Mouse (Mus musculus): ENCODE data around the gene Traf1.

Traf1 gene

GRCm38 (mm10) chr2:34961481-34962036 lies at the start of gene Traf1:
Gene Traf1 (minus strand): TSS chr2:34961772.
- DNase-seq (ENCODE audit: low spot score in 2 of 2), result peak; percentile 35 to 60

- DNase-seq (ENCODE audit: low spot score in 2 of 2), result no peak
Observed at GRCm38 (mm10) chr2:34998956-34999355, 37.4 kb upstream of the Traf1 start.

DNA sequence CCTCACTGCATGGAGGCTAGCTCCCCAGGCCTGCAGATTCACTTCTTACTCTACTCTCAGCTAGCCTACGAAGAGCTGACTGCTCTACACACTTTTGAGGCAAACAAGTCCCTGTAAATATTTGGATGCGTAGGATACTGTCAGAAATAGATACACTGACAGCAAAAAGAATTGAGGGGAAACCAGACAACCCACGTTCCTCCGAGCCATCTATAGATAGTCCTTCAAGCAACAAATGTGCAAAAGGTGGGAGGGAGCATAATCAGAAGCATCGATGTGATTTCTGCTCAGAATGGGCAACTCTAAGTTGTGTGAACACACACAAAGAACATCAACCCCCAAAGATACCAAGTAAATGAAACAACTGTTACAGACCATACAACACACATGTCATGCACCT lies 34.9 kb upstream of the Traf1 start:
- DNase-seq (ENCODE audit: low spot score in 2 of 2), result no peak

DNA sequence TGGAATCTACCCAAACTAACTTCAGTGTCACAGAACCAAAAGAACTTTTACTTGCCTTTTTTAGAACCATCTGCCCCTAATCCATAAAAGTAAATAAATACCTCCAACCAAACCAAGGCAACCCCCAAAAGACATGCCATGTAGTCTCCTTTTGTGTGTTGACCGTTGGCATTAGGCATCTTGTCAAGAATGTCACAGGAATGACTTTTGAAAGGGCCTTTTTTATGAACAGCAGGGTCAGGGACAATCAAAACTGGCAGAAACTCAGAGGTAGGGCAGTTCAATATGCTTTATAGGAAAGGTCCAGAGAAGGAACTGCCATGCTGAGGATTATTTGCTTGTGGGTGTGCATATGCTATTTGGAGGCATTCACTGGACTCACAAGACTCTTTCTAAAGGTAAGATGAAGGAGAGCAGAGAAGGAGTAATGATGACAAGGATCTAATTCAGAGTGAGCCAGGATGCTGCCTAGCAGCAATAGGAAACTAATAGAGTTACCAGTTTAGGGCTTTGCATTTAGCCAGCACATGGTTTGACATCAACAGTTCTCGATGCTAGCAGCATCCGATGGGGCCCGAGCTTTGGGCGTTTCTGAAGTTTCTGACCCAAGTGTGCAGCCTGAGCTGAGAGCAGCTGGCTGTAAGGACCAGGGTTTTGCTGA lies 32.3 kb upstream of the Traf1 start:
- no peak for DNase-seq (ENCODE audit: low spot score in 2 of 2)

DNA sequence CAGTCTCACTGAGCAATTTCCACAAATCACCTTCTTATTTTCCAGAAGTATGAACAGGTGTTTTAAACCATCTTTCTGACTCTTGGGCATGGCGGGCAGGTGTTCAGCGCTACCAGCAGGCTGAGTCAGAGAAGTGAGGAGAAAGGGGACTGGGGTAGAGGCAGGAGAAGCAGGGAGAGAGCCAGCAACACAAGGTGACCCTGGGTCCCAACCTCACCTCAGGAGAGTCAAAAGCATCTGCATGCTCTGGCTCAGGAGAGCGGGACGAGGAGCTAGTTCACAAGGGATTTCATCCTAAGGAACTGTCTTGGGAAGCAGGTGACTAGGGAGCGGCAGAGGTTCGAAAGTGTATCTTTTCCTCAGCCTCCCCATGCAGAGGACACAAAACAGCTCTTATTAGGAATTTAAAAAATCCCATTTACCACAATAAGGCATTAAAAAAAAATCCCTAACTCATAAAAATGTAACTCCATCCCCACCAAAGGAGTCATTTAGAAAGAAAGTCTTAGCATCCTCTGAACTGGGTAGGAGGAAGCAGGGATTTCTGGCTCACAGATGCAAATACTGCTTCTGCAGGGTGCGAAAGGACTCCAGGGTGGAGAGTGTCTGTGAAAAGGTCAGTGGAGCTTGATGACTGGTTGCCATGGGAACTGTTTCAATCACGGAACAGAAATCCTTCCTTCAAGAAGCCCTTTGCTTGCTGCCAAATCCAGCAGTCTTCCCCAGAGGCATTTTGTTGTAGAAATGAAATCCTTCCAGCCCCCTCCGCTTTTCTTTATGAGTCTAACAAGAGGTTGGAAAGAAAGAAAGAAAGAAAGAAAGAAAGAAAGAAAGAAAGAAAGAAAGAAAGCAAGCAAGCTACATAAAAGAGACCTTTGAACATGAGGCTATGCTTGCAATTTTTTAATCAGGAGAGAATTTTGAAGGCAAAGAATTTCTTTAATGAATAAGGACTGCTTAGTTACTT lies 31.4 kb upstream of the Traf1 start:
- no peak for DNase-seq (ENCODE audit: low spot score in 2 of 2)

DNA sequence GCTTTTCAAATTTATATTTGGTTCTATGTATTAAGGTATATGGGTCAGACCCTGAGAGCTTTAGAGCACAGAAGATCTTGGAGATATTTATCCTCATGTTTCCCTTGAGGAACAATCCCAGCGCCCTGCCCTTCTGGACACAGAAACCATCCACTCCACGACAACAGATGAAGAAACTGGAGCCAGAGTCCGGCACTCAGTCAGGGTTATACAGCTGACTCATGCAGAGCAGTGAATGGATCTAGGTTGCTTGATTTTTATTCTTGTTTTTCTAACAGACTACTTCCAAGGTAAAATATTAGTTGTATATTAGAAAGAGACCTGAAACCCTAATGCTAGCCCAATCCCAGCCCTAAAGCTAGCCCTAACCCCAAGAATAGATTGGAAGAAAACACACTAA lies 30.4 kb upstream of the Traf1 start:
- DNase-seq (ENCODE audit: low spot score in 2 of 2), result no peak

DNA sequence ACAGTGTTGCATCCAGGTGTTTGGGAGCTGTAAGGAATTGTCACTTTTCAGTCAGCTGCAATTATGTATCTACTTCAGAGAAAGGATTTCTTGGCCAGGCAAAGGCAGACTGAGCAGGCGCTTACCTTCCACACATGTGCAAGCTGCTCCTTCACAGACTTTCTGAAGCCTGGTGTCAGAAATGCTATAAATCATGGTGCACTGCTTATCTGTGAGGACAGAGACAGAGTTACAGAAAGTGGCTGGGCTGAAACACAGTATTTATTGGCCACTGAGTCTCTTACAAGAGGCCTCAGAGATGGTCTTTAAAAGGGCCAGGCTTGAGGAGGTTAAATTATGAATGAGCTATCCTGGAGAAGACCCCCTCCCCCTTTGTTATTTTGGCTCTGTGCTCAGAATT lies 28.2 kb upstream of the Traf1 start:
- DNase-seq (ENCODE audit: low spot score in 2 of 2), result no peak

DNA sequence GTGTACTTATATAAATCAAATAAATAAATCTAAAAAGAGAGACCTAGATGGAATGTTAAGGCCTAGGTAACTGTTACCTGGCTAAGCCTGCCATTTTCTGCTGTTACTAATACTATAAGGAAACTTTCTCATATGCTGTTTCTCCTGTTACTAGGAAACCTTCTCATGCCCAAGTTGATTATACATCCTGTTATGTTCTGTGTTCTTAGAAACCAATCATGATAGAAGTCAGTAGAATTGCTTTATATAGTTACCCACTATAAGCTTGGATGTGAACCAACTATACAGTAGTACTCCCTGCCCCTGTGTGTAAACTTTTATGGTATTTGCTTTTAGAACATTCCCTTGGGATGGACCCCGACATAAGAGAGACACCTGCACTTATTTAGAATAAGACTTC lies 26.0 kb upstream of the Traf1 start:
- DNase-seq (ENCODE audit: low spot score in 2 of 2), result no peak

- no peak for DNase-seq (ENCODE audit: low spot score in 2 of 2)
Observed at GRCm38 (mm10) chr2:34984885-34985284, 23.3 kb upstream of the Traf1 start.

GRCm38 (mm10) chr2:34982906-34983698 lies 21.5 kb upstream of the Traf1 start:
- DNase-seq (ENCODE audit: low spot score in 2 of 2), result no peak

DNA sequence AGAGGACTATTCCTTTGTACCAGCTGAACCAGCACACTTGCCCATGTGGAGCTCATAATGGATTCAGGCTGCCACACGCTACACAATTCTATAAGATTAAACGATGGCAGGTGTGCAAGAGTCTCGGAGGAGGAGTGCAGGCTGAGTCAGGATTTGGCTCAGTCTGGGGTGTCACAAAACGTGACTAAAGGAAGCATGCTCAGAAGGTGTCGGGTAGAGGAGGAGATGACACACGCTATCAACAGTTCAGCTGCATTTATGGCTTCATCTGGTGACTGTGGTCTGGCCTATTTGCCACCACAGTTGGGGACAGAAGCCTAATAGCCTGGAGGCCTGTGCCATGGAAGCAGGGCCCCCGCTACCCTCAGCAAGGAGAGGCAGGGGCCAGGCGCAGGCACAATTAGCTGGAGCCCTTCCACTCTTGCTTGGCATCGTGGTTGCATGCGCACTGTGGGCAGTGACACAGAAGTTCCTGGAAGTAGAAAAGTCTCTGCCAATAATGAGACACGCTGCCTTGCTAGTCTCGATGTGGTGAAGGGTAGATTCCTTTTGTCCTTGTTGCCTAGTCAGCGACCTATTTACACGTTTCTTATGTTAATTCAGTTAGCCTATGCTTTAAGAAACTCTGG lies 20.6 kb upstream of the Traf1 start:
- no peak for DNase-seq (ENCODE audit: low spot score in 2 of 2)

DNA sequence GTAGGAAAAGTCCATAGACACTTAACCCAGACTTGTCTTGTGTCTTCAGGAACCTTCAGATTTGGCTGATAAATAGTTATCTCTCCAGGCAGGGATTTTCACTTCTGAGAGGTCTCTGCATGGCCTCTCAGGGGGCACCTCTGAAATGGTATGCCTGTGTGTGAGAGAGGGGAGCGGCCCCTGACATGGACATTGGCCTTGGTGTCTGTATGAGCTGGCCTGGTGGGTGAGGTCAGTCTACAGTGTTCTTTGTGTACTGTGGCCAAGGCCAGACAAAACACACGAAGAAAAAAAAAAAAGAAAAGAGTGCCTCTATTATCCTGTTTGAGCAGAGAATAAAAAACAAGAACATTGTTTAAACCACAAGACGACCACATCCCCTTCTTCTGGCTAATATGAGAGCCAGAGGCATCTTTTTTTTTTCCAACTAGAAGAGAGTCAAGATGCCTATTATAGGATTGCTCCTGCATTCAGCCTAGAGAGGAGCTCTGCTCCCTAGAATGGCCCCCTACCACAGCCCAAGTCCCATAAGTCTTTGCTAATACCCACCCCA lies 18.0 kb upstream of the Traf1 start:
- no peak for DNase-seq (ENCODE audit: low spot score in 2 of 2)

- no peak for DNase-seq (ENCODE audit: low spot score in 2 of 2)
Observed at GRCm38 (mm10) chr2:34978226-34978625, 16.7 kb upstream of the Traf1 start.

DNA sequence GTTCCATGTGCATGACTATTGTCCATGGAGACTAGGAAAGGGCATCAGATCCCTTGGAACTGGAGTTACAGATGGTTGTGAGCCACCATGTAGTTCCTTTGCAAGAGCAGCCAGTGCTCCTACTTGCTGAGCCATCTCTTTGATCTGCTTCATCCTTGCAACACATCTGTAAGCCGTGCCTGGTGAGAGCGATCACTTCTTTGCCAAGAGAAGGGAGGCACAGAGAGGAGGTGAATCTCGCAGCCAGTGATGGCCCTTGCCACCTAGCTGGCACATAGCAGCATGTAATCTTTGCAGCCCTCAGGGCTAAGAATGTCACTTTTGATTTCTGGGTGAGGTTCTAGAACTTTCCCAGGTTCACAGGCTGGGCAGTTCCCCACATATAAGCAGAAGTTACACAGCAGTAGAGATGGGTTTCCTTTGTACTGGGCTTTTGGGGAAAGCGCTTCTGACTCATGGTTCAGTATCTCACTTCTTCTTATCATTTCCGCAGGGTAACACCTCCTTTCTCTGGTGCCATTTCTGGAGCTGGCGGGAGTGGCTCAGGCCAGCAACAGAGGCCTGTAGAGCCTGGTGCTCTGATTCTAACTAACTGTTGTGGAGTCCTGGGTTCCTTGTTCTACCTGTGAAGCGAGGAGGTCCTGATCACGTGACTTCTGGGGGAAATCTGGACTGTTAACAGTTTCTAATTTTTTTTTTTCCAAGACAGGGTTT lies 15.5 kb upstream of the Traf1 start:
- no peak for DNase-seq (ENCODE audit: low spot score in 2 of 2)

GRCm38 (mm10) chr2:34976447-34976846 lies 14.9 kb upstream of the Traf1 start:
- DNase-seq (ENCODE audit: low spot score in 2 of 2), result peak in 1 of 2 experiments; percentile 52

DNA sequence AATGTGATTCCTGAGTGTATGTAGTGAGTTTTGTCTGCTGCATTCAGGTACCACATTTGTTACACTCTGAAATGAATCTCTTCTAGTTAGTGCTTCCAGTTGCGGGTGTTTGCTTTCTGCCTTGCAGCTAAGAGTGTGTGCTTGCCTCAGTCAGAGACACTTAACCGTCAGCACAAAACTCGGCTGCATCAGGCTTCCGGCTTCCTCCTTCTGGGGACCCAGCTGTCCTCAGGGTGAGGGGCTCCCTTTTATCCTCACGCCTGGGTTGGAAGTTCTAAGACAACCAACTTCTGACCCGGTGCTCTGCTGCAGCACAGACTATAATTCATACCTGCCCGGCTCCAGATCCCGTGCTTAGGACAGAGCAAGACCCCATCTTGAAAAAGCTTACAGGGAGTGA lies 11.5 kb upstream of the Traf1 start:
- DNase-seq (ENCODE audit: low spot score in 2 of 2), result no peak

DNA sequence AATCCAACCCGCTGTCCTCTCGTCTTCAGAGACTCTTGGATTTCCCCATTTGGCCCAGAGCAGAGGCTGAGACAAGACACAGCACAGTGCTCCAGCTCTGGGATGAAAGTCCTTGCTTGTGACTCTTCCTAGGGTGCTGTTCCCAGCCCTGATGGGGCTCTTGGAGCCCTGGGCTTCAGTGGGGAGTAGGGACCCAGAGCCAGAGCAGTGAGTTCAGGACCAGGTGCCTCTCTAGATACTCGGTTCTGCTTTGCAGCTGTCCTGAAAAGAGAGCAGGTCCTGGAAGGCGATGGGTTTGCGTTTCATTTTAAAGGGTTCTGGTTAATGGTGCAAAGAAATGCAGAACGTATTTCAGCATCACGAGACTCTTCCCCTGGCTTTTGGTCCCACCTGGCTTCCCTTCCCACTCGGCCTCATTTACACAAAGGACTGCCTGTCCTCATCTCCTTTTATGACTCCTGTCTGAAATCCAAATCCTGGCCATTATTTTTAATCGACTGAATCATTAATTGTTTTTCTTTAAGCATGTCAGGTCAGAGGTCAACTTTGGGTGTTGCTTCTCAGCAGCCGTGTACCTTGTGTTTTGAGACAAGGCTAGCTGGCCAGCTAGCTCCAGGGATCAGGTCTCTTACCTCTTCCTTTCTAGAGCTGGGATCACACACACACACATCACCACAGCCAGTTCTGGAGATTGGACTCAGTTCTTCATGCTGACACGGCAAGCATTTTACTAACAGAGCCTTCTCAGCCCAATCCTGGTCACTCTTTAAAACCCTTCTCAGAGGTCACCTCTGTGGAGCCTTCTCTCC lies 9.7 kb upstream of the Traf1 start:
- DNase-seq (ENCODE audit: low spot score in 2 of 2), result no peak

DNA sequence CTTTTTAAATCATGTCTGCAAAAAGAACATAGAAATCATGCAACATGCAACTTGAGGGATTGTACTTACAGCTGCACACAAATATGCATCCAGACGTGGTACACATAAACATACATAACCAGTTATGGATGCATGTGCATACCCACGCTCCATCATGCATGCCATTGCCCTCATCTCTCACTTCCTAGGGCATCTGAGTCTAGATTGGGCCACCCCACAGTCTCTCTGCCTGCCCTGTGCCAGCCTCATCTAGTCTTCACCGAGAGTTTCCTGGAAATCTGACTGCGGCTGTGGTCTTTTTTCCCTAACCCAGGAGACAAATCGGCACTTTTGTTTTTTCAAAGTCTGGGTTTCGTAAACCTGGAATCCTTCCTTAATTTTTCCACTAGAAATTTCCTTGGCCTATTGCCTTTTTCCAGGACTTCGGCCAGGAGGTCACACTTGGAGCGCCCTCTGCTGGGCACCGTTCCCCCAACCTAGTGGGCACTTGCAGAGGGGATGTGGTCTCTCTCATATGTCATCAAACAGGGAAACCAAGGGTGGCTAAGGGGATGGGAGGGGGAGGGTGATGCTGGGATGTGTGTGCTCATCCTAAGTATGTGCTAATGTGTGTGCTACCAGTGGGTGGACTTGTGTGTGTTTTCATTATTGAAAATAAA lies 8.6 kb upstream of the Traf1 start:
- DNase-seq (ENCODE audit: low spot score in 2 of 2), result peak; percentile 61 to 80

DNA sequence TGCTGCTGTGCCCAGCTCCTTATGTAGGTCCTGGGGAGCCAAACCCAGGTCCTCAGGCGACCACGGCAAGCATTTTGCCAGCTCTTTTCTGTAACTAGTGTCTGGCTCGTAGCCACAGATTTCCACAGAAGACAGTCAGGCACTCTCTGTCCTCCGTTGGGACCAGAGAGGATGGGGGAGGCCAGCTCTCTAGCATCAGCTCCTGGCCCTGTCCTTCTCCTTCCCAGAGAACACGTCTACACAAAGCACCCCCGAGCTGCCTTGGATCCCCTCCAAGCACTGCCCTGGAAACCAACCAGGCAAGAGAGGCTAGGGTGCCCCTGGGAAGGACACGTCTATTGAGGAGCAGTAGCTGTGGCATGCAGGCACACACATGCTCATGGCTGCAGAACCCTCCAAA lies 7.6 kb upstream of the Traf1 start:
- DNase-seq (ENCODE audit: low spot score in 2 of 2), result no peak

Data from spleen, postnatal 10 days (tissue).